Mouse (Mus musculus): ENCODE data around the gene Rad54l2.

- no peak for TF ChIP-seq CTCF (IDR thresholded peaks at IDR 0.05; ENCODE audit: borderline replicate concordance, insufficient read depth, low read depth, low read length)
- TF ChIP-seq POLR2A (IDR thresholded peaks at IDR 0.05; ENCODE audit: borderline replicate concordance, insufficient read depth, low read length): no peak
These were observed 18.8 kb downstream of the Rad54l2 start for GRCm38 (mm10) chr9:106770216-106770615.
